Mouse (Mus musculus) stomach, embryonic 16.5 days (tissue): ENCODE results near the gene Chrna1. TPM values are rescaled to one million over a fixed set of nuclear protein-coding genes. Genes with fewer than 3 reads are reported as not detected.
"Not testable (repeated sequence)": the region's sequence is repeated elsewhere in the genome, so short reads cannot be mapped to it uniquely, and the experiment has no call there.

Experiments
- ATAC-seq: fragments of 200-750 bp; cut with Nextera tagmentation; 2 replicates; pipeline ENCODE4 v1.8.0; 2017; ENCODE audit warnings: moderate number of reproducible peaks, moderate TSS enrichment; ENCODE audit not compliant: insufficient read depth, low FRiP score
- H3K27ac ChIP-seq: fragments of 300-500 bp; sonication (generic); 2 replicates; pipeline ENCODE4 v1.5.1; 2014; ENCODE audit warnings: low read length
- H3K27me3 ChIP-seq: fragments of 300-500 bp; sonication (generic); 2 replicates; pipeline ENCODE4 v1.6.1; 2014; ENCODE audit warnings: low read length, control low read depth, mixed read lengths; ENCODE audit not compliant: control insufficient read depth, insufficient read depth
- H3K36me3 ChIP-seq: fragments of 300-500 bp; sonication (generic); 2 replicates; pipeline ENCODE4 v1.6.1; 2014; ENCODE audit warnings: low read length; ENCODE audit not compliant: control insufficient read depth, insufficient read depth
- H3K4me1 ChIP-seq: fragments of 300-500 bp; sonication (generic); 2 replicates; pipeline ENCODE4 v1.6.1; 2014; ENCODE audit warnings: low read length, control low read depth, mixed read lengths; ENCODE audit not compliant: control insufficient read depth, insufficient read depth
- H3K4me2 ChIP-seq: fragments of 300-500 bp; sonication (generic); 2 replicates; pipeline ENCODE4 v1.6.1; 2014; ENCODE audit warnings: low read depth, low read length, mixed read lengths
- H3K4me3 ChIP-seq: fragments of 300-500 bp; sonication (generic); replicated peaks from 2 replicates; pipeline ENCODE4 v1.5.1; 2014; ENCODE audit warnings: mild to moderate bottlenecking, low read length
- H3K9ac ChIP-seq: fragments of 300-500 bp; sonication (generic); 2 replicates; pipeline ENCODE4 v1.6.1; 2014; ENCODE audit warnings: low read length
- H3K9me3 ChIP-seq: fragments of 300-500 bp; sonication (generic); replicated peaks from 2 replicates; pipeline ENCODE4 v1.6.1; 2016; ENCODE audit warnings: low read length, control low read depth; ENCODE audit not compliant: control insufficient read depth
- WGBS: fragments of 180-500 bp; shearing (Covaris S2); extraction: QIAGEN DNeasy Blood & Tissue Kit; methylation state at CpG from one replicate; pipeline ENCODE4 v1.1.7; 2014; 5-methylcytosine and 5-hydroxymethylcytosine counted together
- polyA plus RNA-seq: library from polyadenylated mRNA; unstranded; fragments of >200 nt; fragmentation: Nextera tagmentation; extraction: Ambion mirVana; gene quantifications from 2 replicates; pipeline ENCODE4 v1.2.1, GENCODE M21; 2015

Gene Chrna1
- polyA plus RNA-seq, 1 experiment from 2014 or later, result 1.7 TPM

GRCm38 (mm10) chr2:73557956-73558355 lies 22.2 kb downstream of the Chrna1 start:
- H3K9me3 ChIP-seq, result no peaks in the 10 kb centered on the region
- ATAC-seq, result no peak
- H3K4me2 ChIP-seq, result no peak overlapping the region
- no peaks in the 10 kb centered on the region for H3K27me3 ChIP-seq
- H3K36me3 ChIP-seq, result no peaks in the 10 kb centered on the region
- 81% methylated on average over 8 of the region's 8 CpGs for WGBS
- H3K4me1 ChIP-seq, result peaks cover 9% of the 10 kb centered on the region
- no peak overlapping the region for H3K9ac ChIP-seq
- no peak overlapping the region for H3K27ac ChIP-seq
- no peak overlapping the region for H3K4me3 ChIP-seq

GRCm38 (mm10) chr2:73557061-73557460 lies 23.1 kb downstream of the Chrna1 start:
- H3K27ac ChIP-seq, H3K36me3 ChIP-seq, H3K27me3 ChIP-seq, H3K4me1 ChIP-seq, H3K4me3 ChIP-seq, H3K9ac ChIP-seq, H3K9me3 ChIP-seq, ATAC-seq, H3K4me2 ChIP-seq: not testable (repeated sequence)
- WGBS, result 89% methylated on average over 3 of the region's 3 CpGs

DNA sequence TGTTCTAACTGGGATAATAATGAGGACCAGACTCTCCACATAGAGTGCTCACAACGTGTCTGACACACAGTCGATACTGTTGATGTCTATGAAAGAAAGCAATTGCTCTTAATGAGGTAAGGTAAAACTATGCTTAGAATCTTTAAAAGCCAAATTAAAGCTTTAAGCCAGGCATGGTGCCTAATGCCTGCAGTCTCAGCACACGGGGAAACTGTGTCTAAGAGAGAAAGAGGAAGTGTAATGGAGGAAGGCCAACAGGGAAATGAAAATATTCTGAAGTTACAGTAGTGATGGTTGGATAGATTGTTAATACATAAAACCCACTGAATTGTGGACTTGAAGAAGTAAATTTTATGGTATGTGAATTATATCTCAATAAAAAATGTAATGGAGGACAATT lies 25.7 kb downstream of the Chrna1 start:
- Histone ChIP-seq H3K9me3 (no peaks in the 10 kb centered on the region), H3K36me3 (no peaks in the 10 kb centered on the region), H3K4me1 (no peaks in the 10 kb centered on the region), H3K4me2 (no peak overlapping the region), H3K4me3 (no peak overlapping the region), H3K27ac (no peak overlapping the region), H3K27me3 (no peaks in the 10 kb centered on the region), H3K9ac (no peak overlapping the region)
- ATAC-seq, result no peak
- WGBS, result 77% methylated on average over 3 of the region's 3 CpGs

DNA sequence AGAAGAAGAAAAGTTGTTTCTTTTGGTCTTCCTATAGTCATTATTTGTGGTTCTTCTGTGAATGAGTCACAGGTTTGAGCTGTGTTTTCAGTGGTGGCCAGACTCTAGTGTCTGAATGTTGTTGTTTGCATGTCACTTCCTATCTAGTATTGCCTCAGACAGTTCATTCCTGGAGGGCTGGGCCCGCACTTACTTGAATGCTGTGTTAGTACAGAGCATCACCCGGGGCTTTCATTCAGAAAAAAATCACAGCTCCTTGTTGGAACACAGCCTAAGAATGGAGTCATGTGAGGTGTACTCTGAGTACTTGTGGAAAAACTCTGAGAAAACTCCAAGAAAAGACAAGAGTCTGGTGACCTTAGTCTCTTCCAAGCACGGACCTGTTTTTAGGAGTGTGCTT lies 27.2 kb downstream of the Chrna1 start:
- WGBS, result 61% methylated on average over 3 of the region's 3 CpGs
- ATAC-seq, result no peak
- no peak overlapping the region for H3K9ac ChIP-seq
- H3K9me3 ChIP-seq, result no peaks in the 10 kb centered on the region
- H3K4me3 ChIP-seq, result no peak overlapping the region
- no peak overlapping the region for H3K27ac ChIP-seq
- H3K27me3 ChIP-seq, result no peaks in the 10 kb centered on the region
- no peaks in the 10 kb centered on the region for H3K4me1 ChIP-seq
- no peaks in the 10 kb centered on the region for H3K36me3 ChIP-seq
- no peak overlapping the region for H3K4me2 ChIP-seq

DNA sequence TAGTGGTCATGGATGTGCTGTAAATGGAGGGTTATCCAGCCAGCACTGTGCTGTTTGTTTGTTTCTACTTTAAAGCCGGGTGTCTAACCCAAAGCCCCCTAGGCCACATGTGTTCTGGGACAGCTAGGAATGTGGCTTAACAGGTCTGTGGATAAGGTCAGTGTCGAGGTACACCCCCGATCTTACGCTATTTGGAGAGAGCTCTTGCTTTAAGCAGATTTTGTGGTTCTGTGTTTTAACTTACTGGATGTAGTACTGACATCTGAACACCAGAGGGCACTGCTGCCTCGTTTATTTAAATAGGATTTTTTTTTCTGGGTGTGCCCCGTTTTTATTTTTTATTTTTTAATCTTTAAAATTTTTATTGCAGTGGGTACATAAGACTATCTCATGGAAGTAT lies 29.4 kb downstream of the Chrna1 start:
- Histone ChIP-seq H3K4me3 (no peak overlapping the region), H3K27me3 (no peaks in the 10 kb centered on the region), H3K27ac (no peak overlapping the region), H3K9ac (no peak overlapping the region), H3K9me3 (no peaks in the 10 kb centered on the region), H3K36me3 (no peaks in the 10 kb centered on the region), H3K4me1 (no peaks in the 10 kb centered on the region), H3K4me2 (no peak overlapping the region)
- 14% methylated on average over 6 of the region's 6 CpGs for WGBS
- ATAC-seq, result no peak

- H3K36me3 ChIP-seq, result no peaks in the 10 kb centered on the region
- WGBS, result 56% methylated on average over 2 of the region's 2 CpGs
- H3K27me3 ChIP-seq, result no peaks in the 10 kb centered on the region
Measured at GRCm38 (mm10) chr2:73548542-73548941, 31.6 kb downstream of the Chrna1 start.

GRCm38 (mm10) chr2:73547256-73547655 lies 32.9 kb downstream of the Chrna1 start:
- no peak overlapping the region for H3K27ac ChIP-seq
- H3K9ac ChIP-seq, result no peak overlapping the region
- H3K36me3 ChIP-seq, result no peaks in the 10 kb centered on the region
- H3K27me3 ChIP-seq, result no peaks in the 10 kb centered on the region
- no peaks in the 10 kb centered on the region for H3K4me1 ChIP-seq
- H3K4me3 ChIP-seq, result no peak overlapping the region
- H3K4me2 ChIP-seq, result no peak overlapping the region
- H3K9me3 ChIP-seq, result no peaks in the 10 kb centered on the region
- WGBS, result 87% methylated on average over 4 of the region's 4 CpGs
- no peak for ATAC-seq

More at GRCm38 (mm10) chr2:73548542-73548941, 31.6 kb downstream of the Chrna1 start:
- Histone ChIP-seq H3K9me3 (no peaks in the 10 kb centered on the region), H3K4me3 (no peak overlapping the region), H3K9ac (no peak overlapping the region), H3K4me1 (no peaks in the 10 kb centered on the region), H3K27ac (no peak overlapping the region), H3K4me2 (no peak overlapping the region)
- ATAC-seq, result no peak

- Histone ChIP-seq H3K9ac (no peak overlapping the region), H3K4me3 (no peak overlapping the region), H3K27ac (no peak overlapping the region), H3K36me3 (no peaks in the 10 kb centered on the region), H3K9me3 (no peaks in the 10 kb centered on the region), H3K4me1 (peaks cover 2% of the 10 kb centered on the region; the same call in 1 of the 2 replicates), H3K4me2 (no peak overlapping the region), H3K27me3 (no peaks in the 10 kb centered on the region)
- ATAC-seq, result no peak
- 76% methylated on average over 2 of the region's 2 CpGs for WGBS
Measured at GRCm38 (mm10) chr2:73545556-73545955, 34.6 kb downstream of the Chrna1 start.

DNA sequence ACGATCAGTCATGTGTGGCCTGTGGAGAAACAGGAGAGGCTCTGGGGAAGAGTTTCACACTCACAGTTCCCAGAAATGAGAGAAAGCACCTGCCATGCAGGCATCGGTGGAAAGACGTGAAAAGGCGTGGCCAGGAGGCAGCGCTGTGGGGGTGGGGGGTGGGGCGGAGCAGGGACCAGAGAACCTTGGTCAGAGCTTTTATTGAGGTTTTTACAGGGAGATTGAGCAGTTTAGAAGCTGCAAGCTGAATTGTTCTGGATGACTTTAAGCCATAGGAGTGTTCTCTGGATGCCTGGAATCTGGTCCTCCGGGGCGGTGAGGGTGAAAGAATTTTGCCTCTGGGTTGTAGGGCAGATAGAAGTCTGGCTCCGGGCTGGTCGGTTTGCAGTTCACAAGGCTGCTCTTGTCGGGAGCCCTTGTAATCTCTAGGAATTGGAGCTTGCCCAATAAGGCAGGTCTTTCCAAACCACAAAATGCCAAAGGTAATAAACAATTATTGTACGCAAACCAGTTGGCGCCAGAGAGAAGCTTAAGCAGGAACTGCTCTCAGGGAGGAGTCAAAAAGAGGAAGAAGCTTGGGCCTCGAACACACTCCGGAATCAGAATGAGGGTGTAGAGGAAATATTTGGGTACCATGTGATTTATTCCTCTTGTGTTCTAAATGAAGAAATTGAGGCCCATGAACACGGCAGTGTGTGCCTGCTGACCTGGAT lies 39.5 kb downstream of the Chrna1 start:
- peak overlapping the region; percentile 44 for H3K4me2 ChIP-seq
- H3K27me3 ChIP-seq, result no peaks in the 10 kb centered on the region
- peak overlapping the region; percentile 3; the same call in 1 of the 2 replicates for H3K9ac ChIP-seq
- H3K36me3 ChIP-seq, result no peaks in the 10 kb centered on the region
- peak overlapping the region; percentile 11; the same call in 1 of the 2 replicates for H3K4me3 ChIP-seq
- no peaks in the 10 kb centered on the region for H3K9me3 ChIP-seq
- no peak for ATAC-seq
- WGBS, result 24% methylated on average over 16 of the region's 16 CpGs
- peaks cover 6% of the 10 kb centered on the region; the same call in 1 of the 2 replicates for H3K4me1 ChIP-seq
- H3K27ac ChIP-seq, result no peak overlapping the region
